Mouse (Mus musculus) forebrain, embryonic 14.5 days (tissue): ENCODE data around the gene Lama1. TPM values are rescaled to one million over a fixed set of nuclear protein-coding genes. Genes with fewer than 3 reads are reported as not detected.
"Not testable (repeated sequence)": the region's sequence is repeated elsewhere in the genome, so short reads cannot be mapped to it uniquely, and the experiment has no call there.

ENCODE experiments used
- ATAC-seq: fragments of 200-750 bp; cut with Nextera tagmentation; 2 replicates; pipeline ENCODE4 v1.8.0; 2017; ENCODE audit warnings: mild to moderate bottlenecking, moderate library complexity
- DNase-seq: peaks from one replicate; pipeline ENCODE4 v3.0.0-alpha.2; 2015; ENCODE audit warnings: low spot score
- H3K27ac ChIP-seq: fragments of 300-500 bp; sonication (generic); 2 replicates; pipeline ENCODE4 v1.5.1; 2014; ENCODE audit warnings: low read depth, mild to moderate bottlenecking, control low read depth, low read length, moderate library complexity
- H3K27me3 ChIP-seq: fragments of 300-500 bp; sonication (generic); replicated peaks from 2 replicates; pipeline ENCODE4 v1.6.1; 2014; ENCODE audit warnings: low read length, control low read depth, mixed read lengths; ENCODE audit not compliant: control insufficient read depth, insufficient read depth
- H3K36me3 ChIP-seq: fragments of 300-500 bp; sonication (generic); 2 replicates; pipeline ENCODE4 v1.6.1; 2014; ENCODE audit warnings: low read length, control low read depth; ENCODE audit not compliant: control insufficient read depth, insufficient read depth
- H3K4me1 ChIP-seq: fragments of 300-500 bp; sonication (generic); 2 replicates; pipeline ENCODE4 v1.6.1; 2014; ENCODE audit warnings: antibody characterized with exemption, low read length, control low read depth; ENCODE audit not compliant: control insufficient read depth, insufficient read depth
- H3K4me2 ChIP-seq: fragments of 300-500 bp; sonication (generic); 2 replicates; pipeline ENCODE4 v1.6.1; 2014; ENCODE audit warnings: mild to moderate bottlenecking, control low read depth, low read length
- H3K4me3 ChIP-seq: fragments of 300-500 bp; sonication (generic); 2 replicates; pipeline ENCODE4 v1.5.1; 2014; ENCODE audit warnings: low read depth, low read length, control low read depth
- H3K9ac ChIP-seq: fragments of 300-500 bp; sonication (generic); 2 replicates; pipeline ENCODE4 v1.6.1; 2014; ENCODE audit warnings: mild to moderate bottlenecking, low read length, control low read depth, moderate library complexity
- H3K9me3 ChIP-seq: fragments of 300-500 bp; sonication (generic); replicated peaks from 2 replicates; pipeline ENCODE4 v1.6.1; 2016; ENCODE audit warnings: low read length, control low read depth, mixed read lengths; ENCODE audit not compliant: control insufficient read depth
- WGBS: fragments of 180-500 bp; shearing (Covaris S2); extraction: QIAGEN DNeasy Blood & Tissue Kit; methylation state at CpG from one replicate; pipeline ENCODE4 v1.1.7; 2014; 5-methylcytosine and 5-hydroxymethylcytosine counted together
- polyA plus RNA-seq: library from polyadenylated mRNA; unstranded; fragments of >200 nt; fragmentation: Nextera tagmentation; extraction: Ambion mirVana; gene quantifications from 2 replicates; pipeline ENCODE4 v1.2.1, GENCODE M21; 2014

The Lama1 gene
- polyA plus RNA-seq, 1 experiment from 2014 or later = 5.4 TPM

DNA sequence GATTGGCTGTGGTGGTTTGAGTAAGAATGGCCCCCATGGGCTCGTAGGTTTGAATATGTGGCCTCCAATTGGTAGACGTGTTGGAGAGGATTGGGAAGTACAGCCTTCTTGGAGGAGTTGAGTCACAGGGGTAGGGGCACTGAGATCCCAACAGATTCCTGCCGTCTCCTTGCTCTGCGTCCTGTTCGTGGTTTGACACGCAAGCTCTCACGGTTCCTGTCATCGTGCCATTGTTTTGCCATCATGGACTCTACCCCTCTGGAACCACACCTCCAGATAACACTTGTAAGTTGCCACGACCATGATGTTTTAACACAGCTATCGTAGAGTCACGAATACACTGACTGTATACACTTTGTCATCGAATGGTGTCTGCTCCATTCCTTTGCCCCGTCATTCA, 141.9 kb downstream of the Lama1 start:
- no peaks in the 10 kb centered on the region for H3K4me1 ChIP-seq
- no peak overlapping the region for H3K4me3 ChIP-seq
- DNase-seq = no peak
- 88% methylated on average over 13 of the region's 13 CpGs for WGBS
- H3K36me3 ChIP-seq = no peaks in the 10 kb centered on the region
- no peak overlapping the region for H3K27ac ChIP-seq
- no peak for ATAC-seq
- no peaks in the 10 kb centered on the region for H3K9me3 ChIP-seq
- H3K27me3 ChIP-seq = no peaks in the 10 kb centered on the region
- H3K4me2 ChIP-seq = no peak overlapping the region
- no peak overlapping the region for H3K9ac ChIP-seq

DNA sequence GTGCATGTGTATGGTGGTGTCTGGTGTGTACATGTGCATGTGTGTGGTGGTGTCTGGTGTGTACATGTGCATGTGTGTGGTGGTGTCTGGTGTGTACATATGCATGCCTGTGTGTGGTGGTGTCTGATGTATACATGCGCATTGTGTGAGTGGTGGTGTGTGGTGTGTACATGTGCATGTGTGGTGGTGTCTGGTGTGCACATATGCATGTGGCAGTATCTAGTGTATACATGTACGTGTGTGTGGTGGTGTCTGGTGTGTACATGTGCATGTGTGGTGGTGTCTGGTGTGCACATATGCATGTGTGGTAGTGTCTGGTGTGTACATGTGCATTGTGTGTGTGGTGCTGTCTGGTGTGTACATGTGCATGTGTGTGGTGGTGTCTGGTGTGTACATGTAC, 144.4 kb downstream of the Lama1 start:
- not testable (repeated sequence) for H3K27ac ChIP-seq, H3K4me2 ChIP-seq, H3K4me1 ChIP-seq, H3K9me3 ChIP-seq, H3K27me3 ChIP-seq, H3K36me3 ChIP-seq, ATAC-seq, H3K4me3 ChIP-seq, H3K9ac ChIP-seq, DNase-seq
- 93% methylated on average over 2 of the region's 2 CpGs for WGBS

DNA sequence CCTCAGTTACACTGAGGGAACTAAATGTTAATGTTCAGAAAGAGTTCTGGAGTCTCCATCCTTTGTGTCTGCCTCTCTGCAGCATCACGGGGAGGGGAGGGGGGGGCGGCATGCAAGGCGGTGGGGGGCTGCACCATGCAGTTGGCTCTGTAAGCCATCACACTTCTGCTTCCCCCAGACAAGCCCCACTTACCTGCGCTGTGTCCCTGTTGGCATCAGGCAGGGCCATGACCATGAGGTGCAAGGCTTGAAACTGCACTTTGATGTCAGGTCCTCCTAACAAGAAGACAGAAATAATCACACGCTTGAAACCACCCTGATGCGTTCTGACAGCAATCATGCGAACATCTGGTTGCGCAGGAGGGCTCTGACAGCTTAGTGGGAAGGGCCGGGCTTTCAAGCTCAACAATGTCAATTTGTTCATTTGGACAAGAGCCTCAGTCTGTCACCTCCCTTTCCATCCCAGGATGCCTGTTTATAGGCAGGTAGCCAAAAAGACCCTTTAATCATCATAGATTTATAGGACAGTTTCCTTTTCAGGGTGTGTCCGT, 164.1 kb downstream of the Lama1 start:
- WGBS = 82% methylated on average over 10 of the region's 10 CpGs
- DNase-seq = peak; percentile 11

DNA sequence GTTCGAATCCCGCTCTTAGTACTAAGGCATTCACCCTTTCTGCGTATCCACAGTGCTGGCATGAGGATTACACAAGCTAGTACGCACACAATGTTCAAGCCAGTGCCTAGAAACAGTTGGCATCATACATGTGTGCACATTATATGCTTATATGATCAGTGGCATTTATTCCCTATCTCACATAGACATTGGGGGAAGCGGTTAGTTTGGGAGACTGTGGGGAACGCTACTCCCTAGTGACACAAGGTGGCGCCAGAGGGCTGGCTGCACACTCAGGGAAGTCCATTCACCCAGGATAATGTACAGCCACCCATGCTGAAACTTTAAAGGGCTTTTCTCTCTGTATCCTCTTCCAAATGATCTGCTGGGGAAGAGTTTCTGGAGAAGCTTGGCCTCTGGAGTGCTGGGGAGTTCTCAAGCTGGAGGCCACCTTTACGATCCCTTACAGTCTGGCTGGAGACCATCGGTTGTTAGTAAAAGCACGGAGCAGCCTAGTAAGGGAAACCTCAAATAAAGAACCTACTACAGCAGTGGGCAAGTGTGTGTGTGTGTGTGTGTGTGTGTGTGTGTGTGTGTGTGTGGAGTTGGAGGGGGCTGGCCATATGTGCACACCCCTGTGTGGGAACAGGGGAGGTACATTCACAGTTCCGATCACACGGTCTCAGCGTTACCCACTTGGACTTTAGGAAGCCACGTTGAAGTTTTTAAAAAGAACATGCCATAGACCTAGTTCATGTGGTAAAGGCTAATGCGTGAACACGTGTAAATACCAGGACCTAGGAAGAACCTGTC, 164.9 kb downstream of the Lama1 start:
- 80% methylated on average over 16 of the region's 16 CpGs for WGBS
- ATAC-seq = peak; percentile 87
- H3K27me3 ChIP-seq = no peaks in the 10 kb centered on the region
- H3K9me3 ChIP-seq = no peaks in the 10 kb centered on the region
- DNase-seq = peak; percentile 79
- no peak overlapping the region for H3K4me3 ChIP-seq
- H3K4me1 ChIP-seq = peaks cover 3% of the 10 kb centered on the region; the same call in 1 of the 2 replicates
- H3K27ac ChIP-seq = no peak overlapping the region
- H3K9ac ChIP-seq = no peak overlapping the region
- no peak overlapping the region for H3K4me2 ChIP-seq
- no peaks in the 10 kb centered on the region for H3K36me3 ChIP-seq

More for the DNA sequence above, 164.1 kb downstream of the Lama1 start:
- H3K9ac ChIP-seq = no peak overlapping the region
- no peak for ATAC-seq
- H3K4me2 ChIP-seq = no peak overlapping the region
- no peak overlapping the region for H3K4me3 ChIP-seq
- H3K27me3 ChIP-seq = no peaks in the 10 kb centered on the region
- no peak overlapping the region for H3K27ac ChIP-seq
- H3K4me1 ChIP-seq = no peaks in the 10 kb centered on the region
- H3K9me3 ChIP-seq = no peaks in the 10 kb centered on the region
- H3K36me3 ChIP-seq = no peaks in the 10 kb centered on the region

DNA sequence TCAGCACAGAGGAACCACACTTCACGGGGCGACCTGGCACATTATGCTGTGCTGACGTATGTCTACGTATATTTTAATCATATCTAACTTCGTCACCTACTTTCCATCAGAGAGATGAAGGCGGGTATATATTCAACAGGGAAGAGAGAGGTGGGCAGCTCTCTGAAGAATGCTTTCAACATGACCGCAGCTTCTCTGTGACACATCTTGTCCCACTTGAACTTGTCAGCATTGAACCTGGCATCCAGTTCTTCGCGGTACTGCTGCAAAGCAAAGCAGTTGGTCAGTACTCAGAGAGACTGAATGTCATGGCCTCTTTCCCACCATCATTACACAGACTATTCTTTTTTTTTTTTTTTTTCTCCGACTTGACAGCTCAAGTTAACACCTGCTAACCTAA, 167.3 kb downstream of the Lama1 start:
- H3K4me1 ChIP-seq = peaks cover 3% of the 10 kb centered on the region; the same call in 1 of the 2 replicates
- H3K36me3 ChIP-seq = no peaks in the 10 kb centered on the region
- H3K27me3 ChIP-seq = no peaks in the 10 kb centered on the region
- ATAC-seq = no peak
- no peak for DNase-seq
- H3K27ac ChIP-seq = no peak overlapping the region
- H3K4me2 ChIP-seq = no peak overlapping the region
- WGBS = 93% methylated on average over 10 of the region's 10 CpGs
- no peak overlapping the region for H3K4me3 ChIP-seq
- H3K9me3 ChIP-seq = no peaks in the 10 kb centered on the region
- H3K9ac ChIP-seq = no peak overlapping the region

DNA sequence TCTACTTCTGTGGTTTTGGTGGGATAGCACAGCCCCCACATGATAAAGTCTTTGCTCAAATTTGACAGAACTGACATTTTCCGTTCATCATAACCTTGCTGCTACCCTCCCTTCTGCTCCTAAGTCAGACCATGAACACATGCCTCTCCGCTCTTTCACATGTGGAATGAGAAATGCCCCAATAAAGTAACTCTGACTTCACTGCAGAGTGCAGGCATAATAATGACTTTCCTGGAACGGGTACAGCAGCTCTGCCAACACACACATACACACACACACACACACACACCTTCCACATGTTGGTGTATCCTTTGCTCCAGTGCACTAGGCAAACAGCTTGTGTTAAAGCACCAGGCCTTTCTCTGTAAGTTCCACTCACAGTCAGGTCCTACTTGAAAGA, 167.9 kb downstream of the Lama1 start:
- no peak for DNase-seq
- Histone ChIP-seq H3K9me3 (no peaks in the 10 kb centered on the region), H3K9ac (no peak overlapping the region), H3K36me3 (no peaks in the 10 kb centered on the region), H3K4me2 (no peak overlapping the region), H3K27me3 (no peaks in the 10 kb centered on the region), H3K4me1 (peaks cover 3% of the 10 kb centered on the region; the same call in 1 of the 2 replicates), H3K27ac (no peak overlapping the region), H3K4me3 (no peak overlapping the region)
- no peak for ATAC-seq
- WGBS = 94% methylated on average over 3 of the region's 3 CpGs

DNA sequence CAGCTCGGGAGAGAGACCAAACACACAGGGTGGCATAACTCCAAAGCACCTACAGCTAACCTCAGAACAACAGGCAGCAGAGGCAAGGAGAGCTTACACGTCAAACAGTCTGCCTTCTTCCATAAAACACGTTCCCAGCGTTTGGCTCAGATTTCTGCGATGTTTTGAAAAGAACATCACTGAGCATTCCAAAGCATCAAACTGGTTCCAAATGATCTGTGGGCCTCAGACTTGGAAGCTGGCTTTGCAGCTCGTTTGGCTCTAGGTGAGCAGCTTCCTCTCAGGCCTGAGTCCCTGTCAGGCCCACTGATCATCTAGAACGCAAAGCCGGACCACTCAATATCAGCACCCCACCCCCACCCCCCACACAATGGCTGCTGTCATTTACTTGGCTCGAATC, 169.0 kb downstream of the Lama1 start:
- peaks cover 3% of the 10 kb centered on the region; the same call in 1 of the 2 replicates for H3K4me1 ChIP-seq
- DNase-seq (peak; percentile 35), ATAC-seq (no peak)
- H3K27ac ChIP-seq = no peak overlapping the region
- no peaks in the 10 kb centered on the region for H3K27me3 ChIP-seq
- 61% methylated on average over 9 of the region's 9 CpGs for WGBS
- no peak overlapping the region for H3K9ac ChIP-seq
- no peaks in the 10 kb centered on the region for H3K36me3 ChIP-seq
- no peak overlapping the region for H3K4me2 ChIP-seq
- H3K4me3 ChIP-seq = no peak overlapping the region
- H3K9me3 ChIP-seq = no peaks in the 10 kb centered on the region

DNA sequence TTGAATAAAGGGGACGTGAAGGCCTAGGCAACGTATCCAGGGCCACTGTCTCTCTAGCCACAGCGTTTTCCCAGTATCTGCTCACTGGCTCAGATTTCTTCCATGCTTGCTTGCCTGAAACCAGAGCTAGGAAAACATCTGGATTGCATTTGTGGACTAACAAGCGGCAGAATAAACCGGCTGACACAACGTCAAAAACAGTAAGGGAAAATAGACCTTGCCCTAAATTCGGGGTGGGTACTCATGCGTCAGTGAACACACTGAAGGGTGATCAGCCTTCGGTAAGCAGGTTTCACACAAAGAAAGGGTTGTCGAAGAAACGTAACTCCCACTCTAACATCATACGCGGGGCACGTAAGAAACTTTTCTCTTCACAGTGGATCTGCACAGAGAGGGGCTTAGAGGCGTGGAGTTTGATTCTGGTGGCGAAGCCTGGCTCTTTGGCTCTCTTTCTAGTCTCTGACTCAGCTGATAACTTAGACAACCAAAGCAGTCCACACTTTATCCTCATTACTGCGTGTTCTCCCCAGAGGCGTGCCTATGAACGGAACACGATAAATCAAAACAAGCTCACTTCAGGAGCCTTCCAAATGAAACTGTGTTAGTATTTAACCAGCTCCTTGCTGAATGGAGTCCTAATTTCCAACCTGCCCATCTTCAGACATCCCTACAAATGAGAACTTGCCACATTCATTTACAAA, 169.6 kb downstream of the Lama1 start:
- H3K4me1 ChIP-seq = peaks cover 3% of the 10 kb centered on the region; the same call in 1 of the 2 replicates
- no peak overlapping the region for H3K9ac ChIP-seq
- no peaks in the 10 kb centered on the region for H3K27me3 ChIP-seq
- no peak for ATAC-seq
- H3K4me2 ChIP-seq = no peak overlapping the region
- no peak overlapping the region for H3K27ac ChIP-seq
- DNase-seq = no peak
- 63% methylated on average over 20 of the region's 20 CpGs for WGBS
- H3K36me3 ChIP-seq = no peaks in the 10 kb centered on the region
- no peak overlapping the region for H3K4me3 ChIP-seq
- no peaks in the 10 kb centered on the region for H3K9me3 ChIP-seq
